Mouse (Mus musculus): ENCODE data around the gene Mrps25. TPM values are rescaled to one million over a fixed set of nuclear protein-coding genes. Genes with fewer than 3 reads are reported as not detected.

Gene Mrps25
- 81.3 and 89.8 TPM in 2 replicates for polyA plus RNA-seq (2015; fragmentation: Nextera tagmentation; extraction: Ambion mirVana)

- H3K4me2 ChIP-seq (ENCODE audit: low read depth, low read length): peak within 1 kb of the TSS; percentile 87
- peak within 1 kb of the TSS; percentile 90 for H3K4me3 ChIP-seq (replicated peaks; ENCODE audit: low read length)
- ATAC-seq (ENCODE audit: insufficient read depth, low FRiP score): peak; percentile 91
- peaks cover 12% of the 10 kb centered on the region for H3K4me1 ChIP-seq (ENCODE audit: control insufficient read depth, insufficient read depth, low read length)
- under 1% methylated on average over 42 of the region's 42 CpGs for WGBS
- H3K27ac ChIP-seq (ENCODE audit: low read length): no peak within 1 kb of the TSS
- no peaks in the 10 kb centered on the region for H3K27me3 ChIP-seq (ENCODE audit: control insufficient read depth, insufficient read depth, low read length)
- peaks cover 6% of the 10 kb centered on the region; the same call in 1 of the 2 replicates for H3K9me3 ChIP-seq (replicated peaks; ENCODE audit: control insufficient read depth, low read length)
- H3K9ac ChIP-seq (ENCODE audit: low read length): peak within 1 kb of the TSS; percentile 83
- 0 out of 2 replicates have a peak, but pooled peaks cover 4% of the 10 kb centered on the region for H3K36me3 ChIP-seq (ENCODE audit: control insufficient read depth, insufficient read depth, low read length)
Measured at GRCm38 (mm10) chr6:92183621-92184131, at the start of gene Mrps25. TSS of gene Mrps25 (minus strand) at chr6:92184033.

GRCm38 (mm10) chr6:92231762-92232161, 47.9 kb upstream of the Mrps25 start:
- no peak overlapping the region for H3K9ac ChIP-seq (ENCODE audit: low read length)
- H3K36me3 ChIP-seq (ENCODE audit: control insufficient read depth, insufficient read depth, low read length): no peaks in the 10 kb centered on the region
- H3K27me3 ChIP-seq (ENCODE audit: control insufficient read depth, insufficient read depth, low read length): no peaks in the 10 kb centered on the region
- WGBS: 58% methylated on average over 4 of the region's 4 CpGs
- no peak for ATAC-seq (ENCODE audit: insufficient read depth, low FRiP score)
- no peak overlapping the region for H3K4me2 ChIP-seq (ENCODE audit: low read depth, low read length)
- H3K27ac ChIP-seq (ENCODE audit: low read length): no peak overlapping the region
- no peak overlapping the region for H3K4me3 ChIP-seq (replicated peaks; ENCODE audit: low read length)
- no peaks in the 10 kb centered on the region for H3K9me3 ChIP-seq (replicated peaks; ENCODE audit: control insufficient read depth, low read length)
- H3K4me1 ChIP-seq (ENCODE audit: control insufficient read depth, insufficient read depth, low read length): no peaks in the 10 kb centered on the region

- H3K9me3 ChIP-seq (replicated peaks; ENCODE audit: control insufficient read depth, low read length): no peaks in the 10 kb centered on the region
- no peak overlapping the region for H3K9ac ChIP-seq (ENCODE audit: low read length)
- no peaks in the 10 kb centered on the region for H3K4me1 ChIP-seq (ENCODE audit: control insufficient read depth, insufficient read depth, low read length)
- H3K36me3 ChIP-seq (ENCODE audit: control insufficient read depth, insufficient read depth, low read length): no peaks in the 10 kb centered on the region
- no peak overlapping the region for H3K27ac ChIP-seq (ENCODE audit: low read length)
- H3K4me2 ChIP-seq (ENCODE audit: low read depth, low read length): no peak overlapping the region
- ATAC-seq (ENCODE audit: insufficient read depth, low FRiP score): no peak
- no peak overlapping the region for H3K4me3 ChIP-seq (replicated peaks; ENCODE audit: low read length)
- no peaks in the 10 kb centered on the region for H3K27me3 ChIP-seq (ENCODE audit: control insufficient read depth, insufficient read depth, low read length)
- WGBS: 55% methylated on average over 1 of the region's 1 CpGs
Measured at GRCm38 (mm10) chr6:92231356-92231755, 47.5 kb upstream of the Mrps25 start.

- H3K4me3 ChIP-seq (replicated peaks; ENCODE audit: low read length): no peak overlapping the region
- H3K9ac ChIP-seq (ENCODE audit: low read length): no peak overlapping the region
- H3K4me1 ChIP-seq (ENCODE audit: control insufficient read depth, insufficient read depth, low read length): no peaks in the 10 kb centered on the region
- no peaks in the 10 kb centered on the region for H3K27me3 ChIP-seq (ENCODE audit: control insufficient read depth, insufficient read depth, low read length)
- 86% methylated on average over 2 of the region's 2 CpGs for WGBS
- ATAC-seq (ENCODE audit: insufficient read depth, low FRiP score): no peak
- H3K27ac ChIP-seq (ENCODE audit: low read length): no peak overlapping the region
- no peak overlapping the region for H3K4me2 ChIP-seq (ENCODE audit: low read depth, low read length)
- H3K36me3 ChIP-seq (ENCODE audit: control insufficient read depth, insufficient read depth, low read length): no peaks in the 10 kb centered on the region
- H3K9me3 ChIP-seq (replicated peaks; ENCODE audit: control insufficient read depth, low read length): no peaks in the 10 kb centered on the region
Measured at GRCm38 (mm10) chr6:92229586-92229985, 45.8 kb upstream of the Mrps25 start.

- Histone ChIP-seq H3K9me3 (replicated peaks; ENCODE audit: control insufficient read depth, low read length) (no peaks in the 10 kb centered on the region), H3K36me3 (ENCODE audit: control insufficient read depth, insufficient read depth, low read length) (no peaks in the 10 kb centered on the region), H3K27ac (ENCODE audit: low read length) (no peak overlapping the region), H3K27me3 (ENCODE audit: control insufficient read depth, insufficient read depth, low read length) (no peaks in the 10 kb centered on the region), H3K4me2 (ENCODE audit: low read depth, low read length) (no peak overlapping the region), H3K4me1 (ENCODE audit: control insufficient read depth, insufficient read depth, low read length) (no peaks in the 10 kb centered on the region), H3K9ac (ENCODE audit: low read length) (no peak overlapping the region), H3K4me3 (replicated peaks; ENCODE audit: low read length) (no peak overlapping the region)
- ATAC-seq (ENCODE audit: insufficient read depth, low FRiP score): no peak
Measured at GRCm38 (mm10) chr6:92229103-92229502, 45.3 kb upstream of the Mrps25 start.

GRCm38 (mm10) chr6:92224981-92225380, 41.1 kb upstream of the Mrps25 start:
- H3K36me3 ChIP-seq (ENCODE audit: control insufficient read depth, insufficient read depth, low read length): no peaks in the 10 kb centered on the region
- ATAC-seq (ENCODE audit: insufficient read depth, low FRiP score): no peak; the same call in 1 of the 2 replicates
- H3K4me2 ChIP-seq (ENCODE audit: low read depth, low read length): no peak overlapping the region
- no peaks in the 10 kb centered on the region for H3K4me1 ChIP-seq (ENCODE audit: control insufficient read depth, insufficient read depth, low read length)
- no peaks in the 10 kb centered on the region for H3K27me3 ChIP-seq (ENCODE audit: control insufficient read depth, insufficient read depth, low read length)
- H3K4me3 ChIP-seq (replicated peaks; ENCODE audit: low read length): no peak overlapping the region
- 60% methylated on average over 1 of the region's 1 CpGs for WGBS
- H3K9ac ChIP-seq (ENCODE audit: low read length): no peak overlapping the region
- no peaks in the 10 kb centered on the region for H3K9me3 ChIP-seq (replicated peaks; ENCODE audit: control insufficient read depth, low read length)
- H3K27ac ChIP-seq (ENCODE audit: low read length): no peak overlapping the region

GRCm38 (mm10) chr6:92222021-92222420, 38.2 kb upstream of the Mrps25 start:
- no peak overlapping the region for H3K4me3 ChIP-seq (replicated peaks; ENCODE audit: low read length)
- no peak overlapping the region for H3K9ac ChIP-seq (ENCODE audit: low read length)
- no peaks in the 10 kb centered on the region for H3K4me1 ChIP-seq (ENCODE audit: control insufficient read depth, insufficient read depth, low read length)
- WGBS: 71% methylated on average over 3 of the region's 3 CpGs
- no peaks in the 10 kb centered on the region for H3K27me3 ChIP-seq (ENCODE audit: control insufficient read depth, insufficient read depth, low read length)
- H3K4me2 ChIP-seq (ENCODE audit: low read depth, low read length): no peak overlapping the region
- ATAC-seq (ENCODE audit: insufficient read depth, low FRiP score): no peak
- H3K9me3 ChIP-seq (replicated peaks; ENCODE audit: control insufficient read depth, low read length): no peaks in the 10 kb centered on the region
- no peak overlapping the region for H3K27ac ChIP-seq (ENCODE audit: low read length)
- H3K36me3 ChIP-seq (ENCODE audit: control insufficient read depth, insufficient read depth, low read length): no peaks in the 10 kb centered on the region

GRCm38 (mm10) chr6:92221604-92222003, 37.8 kb upstream of the Mrps25 start:
- Histone ChIP-seq H3K9ac (ENCODE audit: low read length) (no peak overlapping the region), H3K4me3 (replicated peaks; ENCODE audit: low read length) (no peak overlapping the region), H3K36me3 (ENCODE audit: control insufficient read depth, insufficient read depth, low read length) (no peaks in the 10 kb centered on the region), H3K27ac (ENCODE audit: low read length) (no peak overlapping the region), H3K4me2 (ENCODE audit: low read depth, low read length) (no peak overlapping the region), H3K27me3 (ENCODE audit: control insufficient read depth, insufficient read depth, low read length) (no peaks in the 10 kb centered on the region), H3K4me1 (ENCODE audit: control insufficient read depth, insufficient read depth, low read length) (no peaks in the 10 kb centered on the region), H3K9me3 (replicated peaks; ENCODE audit: control insufficient read depth, low read length) (no peaks in the 10 kb centered on the region)
- 72% methylated on average over 6 of the region's 6 CpGs for WGBS
- no peak for ATAC-seq (ENCODE audit: insufficient read depth, low FRiP score)

- 32% methylated on average over 3 of the region's 3 CpGs for WGBS
- H3K27ac ChIP-seq (ENCODE audit: low read length): no peak overlapping the region
- no peaks in the 10 kb centered on the region for H3K9me3 ChIP-seq (replicated peaks; ENCODE audit: control insufficient read depth, low read length)
- ATAC-seq (ENCODE audit: insufficient read depth, low FRiP score): peak; percentile 42; the same call in 1 of the 2 replicates
- H3K4me3 ChIP-seq (replicated peaks; ENCODE audit: low read length): no peak overlapping the region
- no peaks in the 10 kb centered on the region for H3K4me1 ChIP-seq (ENCODE audit: control insufficient read depth, insufficient read depth, low read length)
- no peaks in the 10 kb centered on the region for H3K36me3 ChIP-seq (ENCODE audit: control insufficient read depth, insufficient read depth, low read length)
- no peak overlapping the region for H3K9ac ChIP-seq (ENCODE audit: low read length)
- H3K4me2 ChIP-seq (ENCODE audit: low read depth, low read length): no peak overlapping the region
- no peaks in the 10 kb centered on the region for H3K27me3 ChIP-seq (ENCODE audit: control insufficient read depth, insufficient read depth, low read length)
Measured at GRCm38 (mm10) chr6:92219445-92219844, 35.6 kb upstream of the Mrps25 start.
